Comparison of ENCODE assay signal across 8 mouse cellular contexts in genomic region chr12:108651053-108651660, GRCm38 (mm10). TPM values are rescaled to one million over a fixed set of nuclear protein-coding genes. Genes with fewer than 3 reads are reported as not detected.
DNase-seq lines count a peak whose midpoint lies in the region; ATAC-seq lines count a peak whose summit lies in the region.

No protein-coding gene starts in this region.

- H3K27ac ChIP-seq in liver, embryonic 16.5 days (ENCODE audit: low read length), result no peak overlapping the region

- H3K4me3 ChIP-seq in liver, embryonic 16.5 days (ENCODE audit: low read depth, low read length), result no peak overlapping the region

- H3K36me3 ChIP-seq in liver, embryonic 16.5 days (ENCODE audit: control insufficient read depth, insufficient read depth), result no peaks in the 10 kb centered on the region

- H3K4me1 ChIP-seq in liver, embryonic 16.5 days (ENCODE audit: control insufficient read depth, low read depth, low read length), result peaks cover 5% of the 10 kb centered on the region

- H3K4me2 ChIP-seq in liver, embryonic 16.5 days (ENCODE audit: low read depth, low read length), result no peak overlapping the region

- no peak overlapping the region for H3K9ac ChIP-seq in liver, embryonic 16.5 days (ENCODE audit: low read depth, low read length)

- no peaks in the 10 kb centered on the region for H3K9me3 ChIP-seq in liver, embryonic 16.5 days (replicated peaks; ENCODE audit: control insufficient read depth, low read length)

- DNase-seq in CD4-positive, CD25-positive, alpha-beta regulatory T cell, adult 2 months (ENCODE audit: low read depth, low spot score), result peak; percentile 42
- no peak for DNase-seq in liver
- DNase-seq in kidney, adult 9 months, result peak; percentile 80
- DNase-seq in thymus, postnatal 25 days, result no peak

- WGBS in liver, embryonic 16.5 days (ENCODE audit: insufficient replicate concordance), result 55% methylated on average over 7 of the region's 7 CpGs

- no peak for ATAC-seq in CD4-positive, CD25-positive, alpha-beta regulatory T cell, adult 4 months
- peak; percentile 41; the same call in 1 of the 2 replicates for ATAC-seq in liver, embryonic 16.5 days (ENCODE audit: low read depth)
- ATAC-seq in megakaryocyte, adult 5-6 weeks (ENCODE audit: poor library complexity, severe bottlenecking), result peak; percentile 71
- ATAC-seq in megakaryocyte-erythroid progenitor cell, adult 5-6 weeks (replicated peaks; ENCODE audit: low FRiP score, low TSS enrichment, poor library complexity, severe bottlenecking), result no peak

- H3K27me3 ChIP-seq in liver, embryonic 16.5 days (ENCODE audit: control insufficient read depth, insufficient read depth, low read depth, low read length), result no peaks in the 10 kb centered on the region

RNA-seq across cellular contexts. Expression of gene Degs2, which starts 51.0 kb away (rescaled TPM):
- 1 to 10 TPM; 7.4 to 7.8 TPM for polyA plus RNA-seq in CD4-positive, CD25-positive, alpha-beta regulatory T cell, adult 4 months (2017; shearing (Covaris generic))
- 1.2 TPM in 1 of 2 replicates, not detected in the other for polyA plus RNA-seq in liver, embryonic 16.5 days (2015; fragmentation: Nextera tagmentation; extraction: Ambion mirVana)
- total RNA-seq in megakaryocyte, adult 5-6 weeks (2015), result 0.41 TPM in 1 of 2 replicates, not detected in the other
- total RNA-seq in megakaryocyte, adult 5-6 weeks (2017), result 0.26 TPM in 1 of 2 replicates, not detected in the other
- not detected in 2 replicates for total RNA-seq in megakaryocyte-erythroid progenitor cell, adult 5-6 weeks (2014; fragmentation: Nextera tagmentation)
- total RNA-seq in megakaryocyte-erythroid progenitor cell, adult 5-6 weeks (2017), result not detected in 2 replicates

Comparison
In these comparisons a context has a peak if more than half of its experiments do, and no peak if none do; other contexts are left out.
1. DNase-seq: peak in CD4-positive, CD25-positive, alpha-beta regulatory T cell, adult 2 months (single experiment) and kidney, adult 9 months (single experiment); none in liver (single experiment) and thymus, postnatal 25 days (single experiment).
2. ATAC-seq: peak in liver, embryonic 16.5 days (single experiment) and megakaryocyte, adult 5-6 weeks (single experiment); none in CD4-positive, CD25-positive, alpha-beta regulatory T cell, adult 4 months (single experiment) and megakaryocyte-erythroid progenitor cell, adult 5-6 weeks (single experiment).